Mouse (Mus musculus): ENCODE data around the gene Gm43064. TPM values are rescaled to one million over a fixed set of nuclear protein-coding genes. Genes with fewer than 3 reads are reported as not detected.
"Not testable (repeated sequence)": the region's sequence is repeated elsewhere in the genome, so short reads cannot be mapped to it uniquely, and the experiment has no call there.

Gene Gm43064
- total RNA-seq (2021): under 1 TPM; 0.30 to 0.45 TPM
- long read RNA-seq, experiment 1, partial matches to known transcripts: 0 of 1 reads
- long read RNA-seq, experiment 1, other reads (novel, unspliced or antisense): 1 of 1 reads
- long read RNA-seq, experiment 2: 0 reads

DNA sequence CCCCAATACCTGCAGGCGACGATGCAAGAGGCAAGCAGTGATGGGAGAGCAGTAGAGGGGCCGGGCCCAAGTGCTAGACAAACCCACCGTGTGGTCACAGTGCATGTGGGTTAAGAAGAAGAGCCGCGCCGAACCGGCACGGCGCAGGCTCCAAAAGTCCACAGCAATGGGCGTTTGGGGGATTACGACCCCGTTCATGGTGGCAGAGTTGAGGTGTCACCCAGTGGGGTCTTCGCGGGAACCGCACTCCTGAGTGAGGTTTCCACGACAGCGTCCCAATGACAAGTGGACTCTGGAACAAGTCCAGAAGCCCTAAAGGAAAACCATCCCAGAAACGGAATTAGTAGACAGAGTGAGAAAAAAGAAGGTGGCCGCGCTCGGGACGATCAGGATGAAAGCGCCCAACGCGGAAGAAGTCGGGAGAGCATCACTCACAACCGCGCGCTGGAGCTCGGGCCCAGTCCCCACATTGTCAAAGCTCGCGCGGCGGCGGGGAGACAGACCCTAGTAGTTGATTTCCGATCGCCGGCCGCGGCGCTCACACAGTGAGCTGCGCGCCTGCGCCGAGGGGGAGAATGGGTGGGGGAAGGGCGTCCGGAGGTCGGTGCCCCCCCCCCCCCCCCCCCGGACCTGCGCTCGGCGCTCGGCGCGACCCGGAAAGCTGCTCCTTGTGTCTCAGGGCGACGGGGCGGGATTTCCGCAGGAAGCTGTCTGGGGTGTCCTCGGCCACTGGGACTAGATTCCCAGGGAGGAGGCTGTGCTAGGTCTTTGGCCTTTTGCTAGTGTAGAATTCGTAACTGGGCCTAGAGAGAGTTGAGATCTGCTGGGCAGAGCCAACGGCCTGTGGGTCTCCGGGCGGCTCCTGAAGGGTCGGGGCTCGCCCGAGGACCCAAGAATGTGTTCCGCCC is at the start of gene Gm43064, which contains the start of the genes Dclre1b and Ap4b1:
Gene Gm43064 (plus strand): TSS at position 683 of the 908 bp plus-strand sequence.
Gene Dclre1b (minus strand): TSS at position 554 of the 908 bp plus-strand sequence.
Gene Ap4b1 (plus strand): TSS at position 630 of the 908 bp plus-strand sequence.
- DNase-seq (ENCODE audit: low spot score in 2 of 2): peak; percentile 80 to 91

DNA sequence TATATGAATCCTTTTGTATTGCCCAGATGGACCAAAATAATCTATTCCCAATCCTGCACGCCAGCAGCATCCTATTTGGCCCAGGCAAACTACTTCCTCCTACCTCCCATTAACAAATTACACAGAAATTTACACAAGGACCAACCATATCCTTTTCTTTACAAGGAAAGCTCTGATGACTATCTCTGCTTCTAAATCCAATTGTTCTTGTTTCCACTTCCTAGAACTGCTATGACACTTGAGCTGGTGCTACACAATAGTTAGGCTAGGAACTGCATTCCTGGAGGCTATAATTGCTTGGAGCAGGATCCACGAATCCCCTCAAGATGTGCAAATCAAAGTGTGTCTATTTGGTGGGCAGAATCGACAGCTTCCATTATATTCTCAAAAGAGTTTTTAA is 42.6 kb upstream of the Gm43064 start:
- DNase-seq (ENCODE audit: low spot score in 2 of 2): no peak

GRCm38 (mm10) chr3:103771531-103772130 is 37.7 kb upstream of the Gm43064 start:
- peak in 1 of 2 experiments; percentile 62 for DNase-seq (ENCODE audit: low spot score in 2 of 2)

- DNase-seq (ENCODE audit: low spot score in 2 of 2): no peak
Measured at GRCm38 (mm10) chr3:103772846-103773245, 36.5 kb upstream of the Gm43064 start.

DNA sequence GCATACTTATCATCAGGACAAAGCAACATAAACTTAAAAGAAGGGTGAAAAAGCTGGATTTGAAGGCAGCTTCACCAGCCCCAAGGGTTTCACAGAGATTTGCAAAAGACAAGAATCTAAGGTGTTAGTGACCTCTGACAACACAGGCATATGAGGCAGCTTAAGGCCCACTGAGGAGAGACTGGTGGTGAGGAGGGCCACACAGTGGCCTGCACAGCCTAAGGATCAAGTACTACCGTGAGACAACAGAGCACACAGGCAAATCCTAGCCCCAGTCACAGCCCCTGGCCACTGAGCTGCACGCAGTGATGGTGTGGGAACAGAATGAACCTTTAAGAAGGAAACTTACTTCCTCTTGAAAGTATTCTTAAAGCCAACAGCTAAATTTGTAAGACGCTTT is 35.9 kb upstream of the Gm43064 start:
- no peak for DNase-seq (ENCODE audit: low spot score in 2 of 2)

- no peak for DNase-seq (ENCODE audit: low spot score in 2 of 2)
Measured at GRCm38 (mm10) chr3:103774009-103774408, 35.4 kb upstream of the Gm43064 start.

GRCm38 (mm10) chr3:103777940-103778339 is 31.4 kb upstream of the Gm43064 start:
- DNase-seq (ENCODE audit: low spot score in 2 of 2): peak in 1 of 2 experiments; percentile 8

DNA sequence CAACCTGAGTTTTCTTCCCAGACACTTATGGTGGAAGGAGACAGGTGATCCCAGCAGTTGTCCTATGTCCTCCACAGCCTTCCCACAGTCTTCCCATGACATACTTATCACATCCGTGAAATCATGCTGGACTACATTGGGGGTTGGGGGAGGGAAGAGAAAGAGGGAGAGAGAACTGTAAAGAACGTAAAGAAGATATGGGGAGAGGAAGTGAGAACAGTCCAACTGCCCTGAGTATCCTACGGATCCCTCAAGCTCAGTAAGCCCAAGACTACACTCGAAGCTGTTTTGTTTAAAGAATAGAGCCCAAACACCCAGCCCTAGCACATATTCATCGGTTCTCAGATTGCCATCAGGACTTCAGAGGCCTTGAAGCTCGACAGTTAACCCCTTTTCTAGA is 30.7 kb upstream of the Gm43064 start:
- DNase-seq (ENCODE audit: low spot score in 2 of 2): no peak

DNA sequence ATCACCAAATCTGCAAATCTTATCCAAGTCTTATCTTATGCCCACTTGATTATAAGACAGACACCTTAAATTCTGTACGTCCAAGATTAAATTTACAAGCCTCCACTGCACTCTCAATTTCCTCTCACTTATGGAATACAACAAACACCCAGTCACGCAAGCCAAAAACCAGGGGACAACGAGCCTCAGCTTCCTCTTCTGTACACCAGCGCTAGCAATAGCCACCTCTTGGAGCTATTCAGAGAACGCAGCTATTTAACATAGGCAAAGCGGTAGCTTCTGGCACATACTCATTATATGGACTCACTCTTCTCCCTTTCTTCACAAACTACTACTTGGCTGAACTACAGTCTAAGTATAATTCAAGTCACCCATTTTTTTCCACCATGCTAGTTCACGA is 30.2 kb upstream of the Gm43064 start:
- DNase-seq (ENCODE audit: low spot score in 2 of 2): no peak

DNA sequence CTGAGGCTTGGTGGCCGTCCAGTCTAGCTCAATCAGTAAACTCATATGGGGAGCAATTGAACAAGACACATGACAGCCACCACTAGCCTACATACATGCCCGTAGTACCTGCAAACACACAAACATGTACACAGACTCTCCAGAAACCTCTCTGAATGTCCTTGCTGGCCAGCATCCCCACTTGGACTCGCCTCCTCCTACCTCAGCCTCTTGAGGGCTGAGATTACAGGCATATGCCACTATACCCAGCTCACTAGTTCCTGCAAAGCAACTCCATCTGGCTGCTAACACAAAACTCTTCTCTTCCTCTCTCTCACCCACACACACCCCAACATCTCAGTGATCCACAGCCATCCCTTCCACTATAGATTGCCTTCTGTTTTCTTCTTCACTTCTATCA is 29.1 kb upstream of the Gm43064 start:
- no peak for DNase-seq (ENCODE audit: low spot score in 2 of 2)

- no peak for DNase-seq (ENCODE audit: low spot score in 2 of 2)
Measured at GRCm38 (mm10) chr3:103780777-103781176, 28.6 kb upstream of the Gm43064 start.

DNA sequence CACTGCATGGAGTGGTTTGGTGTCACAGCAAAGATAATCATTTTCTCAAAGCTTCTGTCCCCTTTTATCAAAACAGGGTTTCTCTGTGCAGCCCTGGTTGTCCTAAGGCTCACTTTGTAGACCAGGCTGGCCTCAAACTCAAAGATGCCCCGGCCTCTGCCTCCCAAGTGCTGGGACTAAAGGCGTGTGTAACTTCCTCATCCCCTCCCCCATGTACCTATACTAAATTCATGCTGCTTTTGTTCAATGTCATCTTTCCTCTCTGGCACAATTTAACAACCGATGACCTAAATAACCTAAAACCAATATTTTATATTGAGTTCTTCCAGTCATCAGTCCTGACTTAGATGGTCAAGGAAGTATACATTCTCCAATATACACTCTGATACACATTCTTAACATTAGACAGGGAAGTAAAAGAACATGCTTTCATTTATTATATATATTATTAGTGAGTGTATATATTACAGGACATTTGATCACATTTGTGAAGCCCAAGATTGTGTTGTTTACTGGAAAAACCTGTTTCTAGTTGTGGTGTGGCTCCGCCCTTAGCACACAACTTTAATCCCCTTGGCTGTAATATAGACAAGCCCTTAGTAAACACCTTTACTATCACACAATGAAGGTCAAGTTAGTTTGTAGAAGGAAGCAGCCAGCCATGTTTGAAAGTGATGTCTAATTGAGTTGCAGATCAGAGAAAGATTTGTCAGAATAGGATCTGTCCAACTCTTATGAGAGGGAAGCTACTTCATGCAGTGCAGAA is 26.3 kb upstream of the Gm43064 start:
- no peak for DNase-seq (ENCODE audit: low spot score in 2 of 2)

DNA sequence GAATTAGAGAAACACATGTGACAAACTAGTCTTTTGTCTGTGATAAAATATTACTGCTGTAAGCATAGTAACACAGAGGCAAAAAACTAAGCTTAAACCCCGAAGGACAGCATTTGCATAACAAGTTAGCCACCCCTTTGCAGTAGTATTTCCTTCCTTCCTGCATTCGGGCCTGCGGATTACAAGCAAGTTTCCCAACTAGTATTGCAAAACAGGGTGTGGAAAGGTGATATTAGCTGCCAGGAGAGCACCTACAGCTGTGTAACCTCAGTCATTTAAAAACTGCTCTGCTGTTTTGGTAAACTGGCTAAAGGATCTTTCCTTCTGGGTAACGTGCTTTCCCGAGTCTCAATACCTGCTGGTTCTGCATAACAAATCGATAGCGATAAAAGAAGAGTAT is 22.1 kb upstream of the Gm43064 start:
- no peak for DNase-seq (ENCODE audit: low spot score in 2 of 2)

GRCm38 (mm10) chr3:103789096-103789495 is 20.3 kb upstream of the Gm43064 start:
- DNase-seq (ENCODE audit: low spot score in 2 of 2): no peak

- DNase-seq (ENCODE audit: low spot score in 2 of 2): peak in 1 of 2 experiments; percentile 13
Measured at GRCm38 (mm10) chr3:103789891-103790345, 19.5 kb upstream of the Gm43064 start.

DNA sequence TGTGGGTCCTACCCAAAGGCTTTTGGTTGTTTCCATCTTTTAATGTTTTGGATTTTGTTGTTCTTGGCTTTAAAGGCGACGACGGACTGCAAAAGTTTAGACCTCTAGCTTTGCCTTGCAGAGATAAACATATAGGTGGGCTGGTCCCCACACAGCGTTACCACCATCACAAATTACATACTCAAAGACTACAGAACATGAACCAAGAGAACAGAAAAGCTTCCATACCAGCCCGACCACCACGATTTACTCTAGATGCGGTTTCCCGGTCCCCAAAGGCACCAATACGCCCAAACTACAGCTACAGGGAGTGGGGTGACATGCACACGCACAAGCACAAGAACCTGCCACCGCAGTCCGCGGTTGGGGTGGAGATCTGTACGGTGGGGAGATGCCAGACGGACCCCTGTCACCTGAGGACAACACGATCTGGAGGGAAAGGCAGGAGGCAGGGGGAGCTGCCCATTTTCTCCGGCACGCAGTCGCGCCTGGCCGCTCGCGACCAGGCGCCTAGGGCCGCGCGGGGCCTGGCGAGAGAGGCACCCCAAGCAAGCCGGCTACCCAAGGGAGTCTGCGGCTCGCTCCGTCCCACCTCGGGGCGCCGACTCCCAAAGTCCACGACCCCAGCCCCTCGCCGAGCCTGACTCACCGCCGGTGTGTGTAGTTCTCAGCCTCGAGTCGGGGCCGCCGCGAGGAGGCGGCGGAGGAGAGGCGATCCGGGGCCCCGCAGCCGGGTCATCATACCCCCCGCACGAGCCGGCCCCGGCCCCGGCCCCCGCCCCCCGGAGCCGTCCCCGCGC is 18.8 kb upstream of the Gm43064 start:
- peak in 1 of 2 experiments; percentile 41 for DNase-seq (ENCODE audit: low spot score in 2 of 2)

- DNase-seq (ENCODE audit: low spot score in 2 of 2): peak; percentile 94 to 95
Measured at GRCm38 (mm10) chr3:103791230-103792110, 17.9 kb upstream of the Gm43064 start, which contains the start of gene Hipk1. Gene Hipk1, minus strand, starts transcription at chr3:103791563.

GRCm38 (mm10) chr3:103792111-103792406 is 17.3 kb upstream of the Gm43064 start:
- not testable (repeated sequence) for DNase-seq (ENCODE audit: low spot score in 2 of 2)

DNA sequence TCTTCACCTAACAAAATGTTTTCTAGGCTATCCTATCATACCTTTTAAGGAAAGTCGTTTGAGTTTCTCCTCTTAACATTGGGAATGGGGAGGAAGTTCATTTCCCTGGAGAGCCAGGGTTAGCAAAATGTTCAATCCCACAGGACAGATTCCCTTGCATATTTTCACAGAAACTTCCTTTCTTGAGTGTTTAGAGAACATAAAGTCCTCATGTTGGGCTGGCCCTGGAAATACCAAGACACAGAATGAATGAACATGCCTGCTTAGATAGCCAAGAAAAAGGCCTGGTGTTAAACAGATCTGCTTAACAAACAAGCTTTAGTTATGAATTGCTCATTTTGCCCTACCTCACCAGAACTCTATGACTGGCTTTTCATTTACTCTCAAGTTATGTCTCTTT is 16.8 kb upstream of the Gm43064 start:
- DNase-seq (ENCODE audit: low spot score in 2 of 2): no peak

Data from layer of hippocampus, postnatal 14 days (tissue).